Mouse (Mus musculus) cerebellum, adult 8-10 months (tissue): ENCODE data around the gene Camta2.

Experiments used
- DNase-seq: peaks from one replicate; pipeline ENCODE4 v3.0.0; 2022

Gene Camta2

DNA sequence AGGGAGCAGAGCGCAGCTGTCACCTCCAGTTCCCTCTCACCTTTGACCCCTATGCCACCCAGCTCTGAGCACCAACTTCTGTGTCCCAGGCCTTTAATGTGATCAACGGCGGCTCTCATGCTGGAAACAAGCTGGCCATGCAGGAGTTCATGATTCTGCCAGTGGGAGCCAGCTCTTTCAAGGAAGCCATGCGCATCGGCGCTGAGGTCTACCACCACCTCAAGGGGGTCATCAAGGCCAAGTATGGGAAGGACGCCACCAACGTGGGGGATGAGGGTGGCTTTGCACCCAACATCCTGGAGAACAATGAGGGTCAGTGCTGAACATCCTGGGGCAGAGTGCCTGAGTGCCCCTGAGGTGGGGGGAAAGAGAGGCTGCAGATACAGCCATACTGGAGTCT is 27.3 kb downstream of the Camta2 start:
- DNase-seq: no peak

DNA sequence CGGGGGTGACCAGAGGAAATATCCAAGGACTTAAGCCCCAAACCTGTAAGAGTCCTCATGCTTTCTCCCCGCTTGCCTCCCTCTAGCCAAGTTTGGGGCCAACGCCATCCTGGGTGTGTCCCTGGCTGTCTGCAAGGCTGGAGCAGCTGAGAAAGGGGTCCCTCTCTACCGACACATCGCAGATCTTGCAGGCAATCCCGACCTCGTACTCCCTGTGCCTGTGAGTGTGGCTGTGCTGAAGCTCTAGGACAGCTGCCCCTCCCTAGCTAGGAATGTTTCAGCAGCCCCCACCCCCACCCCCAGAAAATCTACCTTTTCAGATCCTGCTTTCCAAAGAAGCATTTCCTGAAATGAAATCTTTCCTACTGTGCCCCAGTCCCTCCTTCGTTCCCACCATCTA is 29.0 kb downstream of the Camta2 start:
- no peak for DNase-seq

DNA sequence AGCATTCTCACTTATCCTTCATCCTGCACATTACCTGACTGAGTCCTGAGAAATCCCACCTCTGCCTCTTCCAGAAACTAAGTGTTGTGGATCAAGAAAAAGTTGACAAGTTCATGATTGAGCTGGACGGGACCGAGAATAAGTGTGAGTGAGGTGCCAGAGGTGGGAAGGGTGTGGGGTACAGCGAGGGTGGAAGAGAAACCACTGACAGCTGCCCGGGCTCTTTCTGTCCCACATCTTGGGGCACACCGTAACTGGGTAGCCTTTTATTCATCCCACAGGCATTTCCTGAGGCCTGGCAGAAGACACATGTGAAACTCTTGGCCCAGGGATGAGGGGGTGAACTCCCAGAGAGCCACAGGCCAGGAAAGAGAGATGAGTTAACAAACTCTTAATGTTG is 29.4 kb downstream of the Camta2 start:
- no peak for DNase-seq

DNA sequence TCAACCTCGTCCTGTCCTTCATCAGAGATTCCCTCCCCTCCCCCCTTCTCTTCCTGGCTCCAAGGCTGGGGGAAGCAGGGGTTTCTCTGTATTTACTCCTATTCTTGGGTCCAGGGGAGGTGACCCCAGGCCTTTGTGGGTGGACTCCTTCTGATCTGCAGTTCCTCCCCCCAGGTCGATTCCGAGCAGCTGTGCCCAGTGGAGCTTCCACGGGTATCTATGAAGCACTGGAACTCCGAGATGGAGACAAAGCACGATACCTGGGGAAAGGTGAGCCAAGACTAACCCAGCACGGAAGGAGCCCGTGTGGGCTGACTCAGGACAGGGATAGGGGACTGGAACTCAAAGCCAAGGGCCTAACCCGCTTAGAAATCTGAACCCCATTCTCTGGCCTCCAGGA is 29.9 kb downstream of the Camta2 start:
- no peak for DNase-seq

DNA sequence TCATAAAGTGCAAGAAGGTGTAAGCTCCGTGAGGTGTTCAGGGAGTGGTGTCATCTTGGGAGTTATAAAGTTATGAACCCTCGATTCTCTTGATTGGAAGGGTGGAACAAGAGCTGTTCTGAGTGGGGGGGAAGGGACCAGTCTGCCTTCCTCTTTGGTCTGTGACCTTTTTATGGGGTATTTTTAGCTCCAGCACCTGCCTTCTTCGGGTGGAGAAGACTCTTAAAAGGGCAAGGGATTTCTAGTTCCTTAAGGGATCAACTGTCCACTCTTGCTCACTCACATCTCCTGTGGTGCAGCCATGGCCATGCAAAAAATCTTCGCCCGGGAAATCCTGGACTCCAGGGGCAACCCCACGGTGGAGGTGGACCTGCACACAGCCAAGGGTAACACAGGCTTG is 30.3 kb downstream of the Camta2 start:
- DNase-seq: no peak

DNA sequence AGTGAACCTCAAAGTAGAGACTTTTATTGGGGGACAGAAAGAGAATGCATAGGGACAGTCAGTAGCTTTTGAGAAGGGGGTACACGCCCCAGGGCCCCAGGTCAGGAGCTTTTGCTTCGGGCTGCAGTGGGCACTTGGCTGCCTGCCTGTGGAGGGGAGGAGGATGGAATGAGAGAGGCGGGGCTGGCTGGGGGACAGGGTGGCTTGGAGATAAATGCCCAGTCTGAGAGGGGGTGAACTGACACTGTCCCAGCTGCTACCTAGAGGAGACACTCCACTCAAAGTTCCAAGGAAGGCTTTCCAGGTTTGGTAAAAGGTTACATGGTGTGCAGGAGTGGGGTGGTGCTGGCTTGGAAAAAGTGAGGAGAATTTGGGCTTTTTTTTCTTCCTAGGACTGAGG is 30.9 kb downstream of the Camta2 start, which contains the start of gene Eno3:
Gene Eno3, plus strand, starts transcription at position 239 of the 400 bp plus-strand sequence.
- no peak for DNase-seq

DNA sequence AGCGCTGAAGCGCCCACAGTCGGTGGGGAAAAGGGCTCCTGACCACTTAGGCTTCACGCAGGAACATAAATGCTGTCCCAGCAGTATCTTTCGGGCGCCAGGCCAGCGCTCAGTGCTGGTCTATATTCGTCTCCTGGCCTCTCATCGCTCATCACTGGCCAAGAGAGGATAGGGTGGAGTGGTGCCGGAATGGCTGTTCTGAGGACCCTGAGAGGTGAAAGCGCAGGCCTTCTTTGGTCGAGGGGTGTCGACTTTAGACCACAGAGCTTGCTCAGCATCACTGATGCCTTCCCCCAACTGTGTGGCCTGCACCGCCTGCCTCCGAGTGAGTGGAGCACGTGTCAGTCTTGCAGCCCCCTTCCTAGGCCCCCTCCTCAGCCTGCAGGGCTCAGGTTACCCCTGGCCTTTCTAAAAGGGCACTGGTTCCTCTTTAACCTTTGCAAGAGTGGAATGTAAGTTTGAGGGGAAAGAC is 31.4 kb downstream of the Camta2 start:
- DNase-seq: no peak

DNA sequence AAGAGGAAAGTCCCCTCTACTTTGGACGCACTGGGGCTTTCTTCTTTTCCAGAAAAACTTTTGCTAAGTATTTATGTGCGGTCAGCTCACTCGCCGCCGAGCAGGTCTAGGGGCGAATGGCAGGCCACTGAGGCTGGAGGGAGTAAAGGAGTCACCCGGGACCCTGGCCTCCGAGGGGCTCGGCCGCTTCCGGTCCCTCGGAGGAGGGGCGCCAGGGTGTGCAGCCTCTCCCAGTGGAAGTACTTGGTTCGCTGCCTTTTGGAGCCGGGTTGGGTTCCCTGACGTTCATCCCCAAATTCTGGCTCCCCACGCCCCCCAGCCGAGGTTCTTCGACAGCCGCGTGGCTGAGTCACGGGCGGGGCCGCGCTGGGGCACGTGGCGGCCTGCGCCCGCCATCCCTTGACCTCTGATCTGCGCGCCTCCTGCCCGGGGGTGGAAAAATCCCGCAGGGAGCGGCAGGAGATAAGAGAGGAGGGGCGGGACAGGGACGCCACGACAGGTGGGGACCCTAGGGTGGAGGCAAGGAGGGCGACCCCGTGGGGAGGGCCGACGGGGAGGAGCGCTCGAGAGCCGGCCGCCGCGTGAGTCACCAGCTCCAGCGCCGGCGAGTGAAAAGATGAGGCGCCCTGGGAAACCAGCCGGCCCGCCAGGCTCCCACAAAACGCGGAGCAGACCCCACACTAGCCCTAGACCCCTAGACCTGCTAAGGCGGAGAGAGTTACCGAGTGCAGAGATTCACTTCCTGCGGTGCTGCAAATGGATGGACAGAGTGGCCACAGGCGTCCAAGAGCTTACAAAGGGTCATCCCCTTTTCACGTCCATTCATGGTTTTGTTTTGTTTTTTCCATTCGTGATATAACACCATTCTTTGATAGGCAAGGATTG is 32.1 kb downstream of the Camta2 start:
- no peak for DNase-seq

DNA sequence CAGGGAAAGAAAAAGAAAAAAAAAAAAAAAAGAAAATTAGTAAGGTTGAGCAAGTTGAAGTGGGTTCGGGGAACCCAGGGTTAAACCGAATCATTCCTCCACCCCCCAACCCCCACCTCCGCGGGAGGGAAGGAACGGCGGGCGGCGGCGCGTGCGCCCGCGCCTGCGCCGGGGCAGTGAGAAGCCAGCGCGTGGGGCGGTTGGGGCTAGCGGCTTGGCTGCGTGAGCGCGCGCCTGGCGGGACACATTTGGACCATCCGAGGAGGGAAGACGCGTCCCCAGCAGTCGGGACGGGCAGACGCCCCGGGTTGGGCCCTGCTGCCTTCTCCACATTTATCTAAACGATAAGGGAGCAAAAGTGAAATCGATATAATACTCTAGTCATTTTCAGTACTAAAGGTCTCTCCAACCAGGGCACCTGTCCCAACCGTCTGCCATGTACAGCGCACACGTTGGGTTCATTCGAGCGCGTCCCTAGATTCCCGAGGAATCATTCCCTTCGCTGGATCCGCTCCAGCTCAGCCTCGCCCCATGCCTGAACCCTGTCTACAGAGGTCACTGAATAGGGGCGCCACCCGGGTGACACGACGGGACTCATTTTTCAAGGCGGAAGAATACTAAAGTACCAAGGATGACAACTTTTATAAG is 32.9 kb downstream of the Camta2 start:
- DNase-seq: peak; percentile 82

DNA sequence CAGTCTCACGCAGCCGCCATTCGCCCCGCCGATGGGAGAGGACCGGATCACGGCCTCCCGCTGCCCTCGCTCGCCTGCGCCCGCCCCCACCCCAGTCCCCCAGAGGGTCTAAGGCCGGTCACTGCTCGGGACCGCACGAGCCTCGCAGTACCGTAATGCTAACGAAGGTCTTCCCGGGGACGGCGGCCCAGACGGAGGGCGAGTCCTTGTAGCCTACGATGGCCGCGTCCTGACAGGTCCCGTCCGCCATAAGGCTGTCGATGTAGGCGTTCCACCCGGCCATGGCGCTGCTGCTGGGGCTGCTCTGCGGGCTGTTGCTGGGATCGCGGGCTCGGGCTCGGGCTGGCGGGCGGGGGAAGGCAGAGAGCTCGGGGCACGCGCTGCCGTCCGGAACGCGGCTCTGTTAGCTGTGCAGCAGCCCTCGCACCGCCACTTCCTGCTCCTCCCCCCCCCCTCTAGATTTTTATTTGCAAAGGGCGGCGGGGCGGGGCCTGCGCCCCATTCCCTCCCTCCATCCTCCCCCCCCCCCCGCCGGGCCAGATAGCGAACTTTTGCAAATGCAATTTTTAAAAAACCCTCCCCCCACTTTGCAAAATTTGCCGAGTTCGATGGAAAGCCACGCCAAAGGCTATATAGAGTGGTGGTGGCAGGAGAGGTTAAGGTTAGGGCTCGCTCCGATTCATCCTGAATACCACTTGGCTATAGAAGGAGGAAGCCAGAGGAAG is 33.5 kb downstream of the Camta2 start, which contains the start of gene Pfn1:
Gene Pfn1, minus strand, starts transcription at position 447 of the 725 bp plus-strand sequence.
- peak; percentile 69 for DNase-seq

DNA sequence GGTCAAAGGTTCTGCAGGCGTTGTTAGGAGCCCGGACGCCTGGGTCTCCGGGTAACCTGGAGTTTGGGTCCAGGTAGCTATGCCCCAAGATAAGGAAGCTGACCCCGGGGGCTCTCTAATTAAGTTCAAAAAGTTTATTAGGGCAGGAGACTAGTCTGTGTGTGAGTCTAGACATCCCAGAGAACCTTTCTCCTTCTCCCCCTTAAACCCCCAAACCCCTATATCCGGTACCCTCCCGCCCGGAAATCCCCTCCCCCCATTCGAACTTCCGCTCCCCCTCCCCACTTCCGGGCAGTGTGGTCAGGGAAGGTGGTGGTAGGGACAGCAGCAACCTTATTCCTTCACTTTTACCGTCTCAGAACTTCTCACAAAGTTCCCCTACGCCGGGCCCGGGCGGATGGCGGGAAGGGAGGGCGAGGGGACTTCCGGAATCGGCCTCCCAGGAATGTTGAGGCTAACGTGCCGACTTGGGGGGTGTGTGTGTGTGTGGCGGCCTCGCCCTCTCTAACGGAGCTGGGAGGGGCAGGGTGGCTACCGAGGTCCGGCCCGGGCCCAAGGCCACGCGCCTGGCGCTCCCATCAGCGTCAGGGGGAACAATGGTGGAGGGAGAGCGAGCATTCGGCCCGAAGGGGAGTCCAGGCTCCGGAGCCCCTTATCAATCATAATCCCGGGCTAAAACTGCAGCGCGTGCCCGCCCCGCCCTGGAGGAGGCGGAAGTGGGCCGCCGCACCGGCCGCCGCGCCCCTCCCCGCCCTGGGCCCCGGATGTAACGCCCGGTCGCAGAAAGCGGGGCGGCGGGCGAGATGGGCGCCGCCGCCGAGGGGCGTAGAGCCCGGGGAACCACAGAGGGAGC is 34.3 kb downstream of the Camta2 start:
- peak; percentile 66 for DNase-seq

DNA sequence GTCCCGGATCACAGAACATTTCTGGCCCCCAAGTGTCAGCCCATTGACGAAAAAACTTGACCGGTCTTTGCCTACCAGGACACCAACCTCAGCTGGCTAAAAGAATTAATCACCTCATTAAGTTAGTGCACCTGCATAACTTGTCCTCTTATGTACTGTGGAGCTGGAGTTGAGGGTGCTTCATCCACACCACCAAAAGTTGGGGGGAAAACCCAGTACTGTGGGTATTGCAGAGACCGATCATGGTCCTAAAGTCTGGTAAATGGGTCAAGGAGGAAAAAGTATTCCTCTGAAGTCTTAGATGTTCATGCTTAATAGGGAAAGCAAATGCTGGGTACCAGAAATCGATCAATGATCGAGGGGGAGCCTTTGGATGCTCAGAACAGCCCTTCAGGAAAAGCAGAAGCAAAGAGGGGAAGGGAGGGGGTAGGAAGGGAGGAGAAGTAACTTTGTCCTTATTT is 35.0 kb downstream of the Camta2 start:
- peak; percentile 22 for DNase-seq

DNA sequence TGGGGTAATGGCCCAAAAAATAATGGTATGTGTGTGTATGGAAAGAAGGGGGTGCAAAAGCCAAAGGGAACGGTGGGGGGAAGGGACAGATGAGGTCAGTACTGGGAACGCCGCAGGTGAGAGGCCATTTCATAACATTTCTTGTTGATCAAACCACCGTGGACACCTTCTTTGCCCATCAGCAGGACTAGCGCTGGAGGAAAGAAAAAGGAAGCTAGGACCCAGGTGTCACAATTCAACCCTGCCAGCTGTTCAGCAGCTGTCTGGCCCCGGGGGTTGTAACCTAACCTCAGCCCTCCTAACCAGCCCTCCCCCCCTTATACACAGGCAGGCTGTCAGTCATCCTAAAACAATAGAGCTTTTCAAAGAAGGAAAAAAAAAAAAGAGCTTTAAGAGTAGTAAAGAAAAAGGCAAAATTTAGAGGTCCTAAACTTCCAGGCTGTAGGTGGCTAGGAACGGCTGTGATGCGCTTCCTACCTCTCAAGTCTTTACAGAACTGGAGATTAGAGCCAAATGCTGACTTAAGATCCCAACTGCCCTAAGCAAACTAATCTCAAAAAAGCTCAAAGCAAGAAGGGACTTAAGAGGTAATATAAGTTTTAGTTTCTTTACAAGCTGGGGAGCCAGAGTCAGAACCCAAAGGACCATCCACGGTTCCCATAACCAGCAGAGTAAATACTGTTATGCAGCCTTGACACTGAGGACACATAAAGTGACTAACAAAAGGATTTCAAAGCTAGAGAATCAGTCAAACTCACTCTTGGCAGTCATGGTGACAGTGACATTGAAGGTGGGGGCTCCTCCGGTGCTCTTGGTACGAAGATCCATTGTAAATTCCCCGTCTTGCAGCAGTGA is 35.6 kb downstream of the Camta2 start:
- no peak for DNase-seq

DNA sequence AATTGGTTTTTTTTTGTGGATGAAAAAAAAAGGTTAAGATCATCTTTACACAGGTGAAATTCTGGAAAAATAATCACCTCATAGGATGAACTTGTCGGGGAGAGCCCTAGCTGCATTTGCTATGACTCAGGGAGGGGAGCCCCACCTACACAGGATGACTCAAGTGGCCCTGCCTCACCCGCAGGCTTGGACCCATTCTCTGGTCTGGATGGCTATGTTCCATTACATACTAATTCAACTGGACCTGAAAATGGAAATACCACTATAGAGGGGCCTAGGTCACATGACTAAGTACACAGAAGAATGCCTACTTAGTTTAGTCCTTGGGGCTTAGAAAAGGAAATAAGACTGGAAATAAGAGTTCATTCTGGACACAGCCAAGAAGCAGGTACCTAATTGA is 36.5 kb downstream of the Camta2 start:
- DNase-seq: peak; percentile 7

DNA sequence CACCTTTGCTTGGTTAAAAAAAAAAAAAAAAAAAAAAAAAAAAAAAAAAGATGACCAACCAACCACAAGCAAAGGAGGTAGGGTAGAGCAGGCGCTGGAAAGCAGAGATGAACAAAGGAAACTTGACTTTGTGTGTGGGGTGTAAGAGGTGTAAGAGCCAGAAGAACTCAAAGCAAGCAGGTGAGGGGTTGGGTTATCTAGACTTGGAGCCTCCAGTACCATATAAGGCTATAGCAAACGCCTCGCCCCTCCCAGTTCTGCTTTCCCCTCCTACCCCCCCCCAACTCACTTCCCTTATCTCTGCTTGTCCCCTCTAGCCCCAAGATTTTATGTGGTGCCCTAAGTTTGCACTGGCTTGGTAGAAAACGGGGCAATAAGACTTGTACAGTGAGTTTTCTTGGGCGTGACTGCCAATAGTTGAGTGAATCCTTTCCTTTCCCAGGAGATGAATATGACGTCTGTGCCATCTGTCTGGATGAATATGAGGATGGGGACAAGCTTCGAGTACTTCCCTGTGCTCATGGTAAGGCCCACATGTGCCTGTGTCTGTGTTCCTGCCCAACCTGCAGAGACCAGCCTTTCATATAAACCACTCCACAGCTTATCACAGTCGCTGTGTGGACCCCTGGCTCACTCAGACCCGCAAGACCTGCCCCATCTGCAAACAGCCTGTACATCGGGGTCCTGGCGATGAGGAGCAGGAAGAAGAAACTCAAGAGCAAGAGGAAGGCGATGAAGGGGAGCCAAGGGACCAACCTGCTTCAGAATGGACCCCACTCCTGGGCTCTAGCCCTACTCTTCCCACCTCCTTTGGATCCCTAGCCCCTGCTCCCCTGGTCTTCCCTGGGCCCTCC is 37.4 kb downstream of the Camta2 start:
- peak; percentile 21 for DNase-seq

DNA sequence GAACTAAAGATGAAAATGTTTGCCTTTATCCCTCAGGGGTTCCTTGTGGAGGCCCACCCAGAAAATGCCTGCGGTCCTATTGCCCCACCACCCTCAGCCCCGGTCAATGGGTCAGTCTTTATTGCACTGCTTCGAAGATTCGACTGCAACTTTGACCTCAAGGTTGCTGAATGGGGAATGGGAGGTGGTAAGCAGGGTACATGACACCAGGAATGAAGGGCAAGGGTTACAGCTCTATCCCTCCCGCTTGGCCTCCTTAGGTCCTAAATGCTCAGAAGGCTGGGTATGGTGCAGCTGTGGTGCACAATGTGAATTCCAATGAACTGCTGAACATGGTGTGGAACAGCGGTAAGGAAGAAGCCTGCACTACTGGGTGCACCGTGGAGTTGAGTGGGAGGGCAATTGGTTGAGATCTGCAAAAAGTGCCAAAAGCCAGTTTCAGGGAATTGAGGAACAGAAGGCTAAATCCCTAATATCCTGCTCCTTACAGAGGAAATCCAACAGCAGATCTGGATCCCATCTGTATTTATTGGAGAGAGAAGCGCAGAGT is 38.6 kb downstream of the Camta2 start:
- no peak for DNase-seq

DNA sequence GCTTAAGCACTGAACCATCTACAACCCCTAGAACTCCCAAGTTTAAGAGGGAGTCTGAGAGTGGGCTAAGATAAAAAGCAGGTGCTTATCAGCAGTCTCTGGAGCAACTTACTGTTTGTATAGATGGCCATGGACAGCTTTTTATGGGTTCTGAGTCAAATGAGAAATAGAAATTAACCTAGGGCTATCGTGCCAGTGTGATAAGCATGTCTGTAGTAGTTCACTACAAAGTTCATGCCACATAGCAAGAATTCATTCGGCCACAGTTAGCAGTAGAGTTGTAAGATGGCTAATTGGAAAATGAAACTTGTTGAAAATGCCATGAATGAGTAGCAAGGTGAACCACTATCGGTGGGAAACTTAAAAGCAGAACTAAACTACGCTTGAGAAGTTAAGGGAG is 39.4 kb downstream of the Camta2 start:
- DNase-seq: no peak

DNA sequence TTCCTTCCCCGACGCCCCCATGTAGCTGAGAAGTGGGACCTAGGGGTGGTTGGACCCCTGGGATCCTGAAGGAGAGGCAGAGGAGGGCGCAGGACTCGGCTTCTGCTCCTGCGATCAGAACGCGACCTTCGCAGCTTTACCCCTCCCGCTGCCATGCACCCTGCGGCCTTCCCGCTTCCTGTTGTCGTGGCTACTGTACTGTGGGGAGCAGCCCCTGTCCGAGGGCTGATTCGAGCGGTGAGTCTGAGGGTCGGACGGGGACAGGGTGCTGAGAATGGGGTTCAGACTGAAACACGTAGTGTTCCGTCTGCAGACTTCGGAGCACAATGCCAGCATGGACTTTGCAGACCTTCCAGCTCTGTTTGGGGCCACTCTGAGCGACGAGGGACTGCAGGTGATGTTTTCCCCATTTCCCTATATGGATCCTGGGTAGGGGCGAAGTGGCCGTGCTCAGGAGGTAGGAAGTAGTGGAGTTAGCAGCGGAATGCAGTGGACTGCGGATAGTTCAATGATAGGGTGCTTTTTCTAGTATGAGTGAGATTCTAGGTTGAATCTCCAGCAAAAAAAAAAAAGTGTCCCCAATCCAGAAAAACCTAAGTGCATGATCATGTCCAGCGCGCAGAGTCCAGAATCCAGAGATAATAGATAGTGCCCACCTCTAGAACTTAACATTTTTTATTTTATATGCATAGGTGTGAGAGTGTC is 40.0 kb downstream of the Camta2 start:
- no peak for DNase-seq
